ENCODE assay signal across 18 mouse cellular contexts in genomic region chr11:115236570-115236969, GRCm38 (mm10). TPM values are rescaled to one million over a fixed set of nuclear protein-coding genes. Genes with fewer than 3 reads are reported as not detected.
DNase-seq lines count a peak whose midpoint lies in the region; ATAC-seq lines count a peak whose summit lies in the region.
"Had no signal": no experiment of that assay in that cellular context is flagged by ENCODE, and none has a peak within 500 bp of the region (broad histone marks: within the 10 kb centered on the region; RNA-seq: fewer than 3 reads in every experiment).

No protein-coding gene starts in this region.

- no peak overlapping the region for H3K9ac ChIP-seq in kidney, embryonic 14.5 days (ENCODE audit: low read depth, low read length)
- H3K9ac ChIP-seq in midbrain, embryonic 13.5 days (replicated peaks) = no peak overlapping the region
- H3K9ac ChIP-seq: heart, embryonic 15.5 days; liver, embryonic 12.5 days had no signal

- no peak overlapping the region for H3K27ac ChIP-seq in kidney, embryonic 14.5 days (ENCODE audit: low read depth, low read length)
- H3K27ac ChIP-seq in limb, embryonic 10.5 days = peak overlapping the region; percentile 26; the same call in 1 of the 2 replicates
- no peak overlapping the region for H3K27ac ChIP-seq in midbrain, embryonic 13.5 days
- H3K27ac ChIP-seq: heart, embryonic 15.5 days; liver, embryonic 12.5 days had no signal

- peak; percentile 7; the same call in 1 of the 2 replicates for ATAC-seq in kidney, embryonic 14.5 days (ENCODE audit: low FRiP score, low TSS enrichment)
- no peak for ATAC-seq in monocyte, adult 5-6 weeks (replicated peaks; ENCODE audit: insufficient number of reproducible peaks, low FRiP score, low TSS enrichment, poor library complexity, severe bottlenecking)
- ATAC-seq in midbrain, embryonic 13.5 days = no peak
- ATAC-seq: liver, embryonic 12.5 days had no signal

- peaks cover 33% of the 10 kb centered on the region for H3K4me1 ChIP-seq in kidney, embryonic 14.5 days (ENCODE audit: control insufficient read depth, insufficient read depth, low read length)
- H3K4me1 ChIP-seq in limb, embryonic 10.5 days = peaks cover 71% of the 10 kb centered on the region
- H3K4me1 ChIP-seq in midbrain, embryonic 13.5 days (replicated peaks) = peaks cover 57% of the 10 kb centered on the region

- no peak overlapping the region; the same call in 1 of the 2 replicates for H3K4me2 ChIP-seq in kidney, embryonic 14.5 days (replicated peaks; ENCODE audit: low read depth, low read length)
- no peak overlapping the region for H3K4me2 ChIP-seq in midbrain, embryonic 13.5 days (replicated peaks)
- H3K4me2 ChIP-seq: heart, embryonic 15.5 days; liver, embryonic 12.5 days had no signal

- H3K4me3 ChIP-seq in kidney, embryonic 14.5 days (ENCODE audit: low read length) = no peak overlapping the region
- H3K4me3 ChIP-seq in limb, embryonic 10.5 days = no peak overlapping the region
- H3K4me3 ChIP-seq in midbrain, embryonic 13.5 days (replicated peaks) = no peak overlapping the region
- H3K4me3 ChIP-seq: erythroblast, embryonic 14.5 days; heart, embryonic 15.5 days; liver, embryonic 12.5 days; megakaryocyte, embryonic 14.5 days had no signal

- H3K36me3 ChIP-seq in kidney, embryonic 14.5 days (ENCODE audit: control insufficient read depth, insufficient read depth, low read length) = no peaks in the 10 kb centered on the region
- H3K36me3 ChIP-seq in limb, embryonic 10.5 days = 0 out of 2 replicates have a peak, but pooled peaks cover 3% of the 10 kb centered on the region
- no peaks in the 10 kb centered on the region for H3K36me3 ChIP-seq in midbrain, embryonic 13.5 days
- H3K36me3 ChIP-seq: heart, embryonic 15.5 days; liver, embryonic 12.5 days had no signal

- DNase-seq in kidney, adult 8-10 months = no peak
- peak; percentile 53 for DNase-seq in MN1 (ENCODE audit: low spot score)
- DNase-seq in embryo, embryonic 9.5 days (ENCODE audit: extremely low spot score) = peak; percentile 50
- DNase-seq in limb, embryonic 10.5 days (ENCODE audit: low spot score) = no peak
- DNase-seq in lung, postnatal 10 days = no peak
- DNase-seq: cerebellum, adult 9-10 months; kidney, adult 9 months; right cerebral cortex, postnatal 4 days; thymus, adult 2 months had no signal

- WGBS in kidney, embryonic 14.5 days = 9% methylated on average over 5 of the region's 5 CpGs
- WGBS in limb, embryonic 10.5 days = 14% methylated on average over 5 of the region's 5 CpGs
- 67% methylated on average over 5 of the region's 5 CpGs for WGBS in midbrain, embryonic 13.5 days

- H3K9me3 ChIP-seq in kidney, embryonic 14.5 days (ENCODE audit: control insufficient read depth, low read length) = no peaks in the 10 kb centered on the region
- no peaks in the 10 kb centered on the region for H3K9me3 ChIP-seq in limb, embryonic 10.5 days (replicated peaks)
- no peaks in the 10 kb centered on the region for H3K9me3 ChIP-seq in midbrain, embryonic 13.5 days
- H3K9me3 ChIP-seq: heart, embryonic 15.5 days; liver, embryonic 12.5 days; megakaryocyte, embryonic 14.5 days had no signal

- peaks cover 18% of the 10 kb centered on the region; the same call in 1 of the 2 replicates for H3K27me3 ChIP-seq in kidney, embryonic 14.5 days (ENCODE audit: control insufficient read depth, insufficient read depth, low read length)
- peaks cover 79% of the 10 kb centered on the region for H3K27me3 ChIP-seq in limb, embryonic 10.5 days (ENCODE audit: low read depth, poor library complexity, severe bottlenecking)
- H3K27me3 ChIP-seq in midbrain, embryonic 13.5 days = no peaks in the 10 kb centered on the region
- H3K27me3 ChIP-seq: liver, embryonic 12.5 days had no signal

RNA-seq across cellular contexts. Expression of gene Grin2c, which starts 30.5 kb away (rescaled TPM):
- not detected in 2 replicates for polyA plus RNA-seq in kidney, embryonic 14.5 days (2014; fragmentation: Nextera tagmentation; extraction: Ambion mirVana)
- polyA plus RNA-seq in limb, embryonic 10.5 days (2016; fragmentation: Nextera tagmentation; extraction: Ambion mirVana) = 0.11 and 0.34 TPM in 2 replicates
- total RNA-seq in monocyte, adult 5-6 weeks (2017) = not detected in 3 replicates
- 0.06 and 0.12 TPM in 2 replicates for polyA plus RNA-seq in midbrain, embryonic 13.5 days (2015; fragmentation: Nextera tagmentation; extraction: Ambion mirVana)
- total RNA-seq: gastrocnemius, postnatal 4 days had no signal
- polyA plus RNA-seq: C2C12 had no signal

RNA-seq across cellular contexts. Expression of gene Fdxr, which starts 40.3 kb away (rescaled TPM):
- 9.2 and 13.1 TPM in 2 replicates for polyA plus RNA-seq in kidney, embryonic 14.5 days (2014; fragmentation: Nextera tagmentation; extraction: Ambion mirVana)
- polyA plus RNA-seq in limb, embryonic 10.5 days (2016; fragmentation: Nextera tagmentation; extraction: Ambion mirVana) = 18.2 and 19.3 TPM in 2 replicates
- total RNA-seq in monocyte, adult 5-6 weeks (2017) = 8.4 to 14.8 TPM (median 11.7 TPM) in 3 replicates
- 19.3 and 24.1 TPM in 2 replicates for polyA plus RNA-seq in midbrain, embryonic 13.5 days (2015; fragmentation: Nextera tagmentation; extraction: Ambion mirVana)

RNA-seq across cellular contexts. Expression of gene Nat9, which starts 48.9 kb away (rescaled TPM):
- 18.2 and 18.4 TPM in 2 replicates for polyA plus RNA-seq in kidney, embryonic 14.5 days (2014; fragmentation: Nextera tagmentation; extraction: Ambion mirVana)
- 15.6 and 22.7 TPM in 2 replicates for polyA plus RNA-seq in limb, embryonic 10.5 days (2016; fragmentation: Nextera tagmentation; extraction: Ambion mirVana)
- 25.4 to 39.9 TPM (median 37.8 TPM) in 3 replicates for total RNA-seq in monocyte, adult 5-6 weeks (2017)
- polyA plus RNA-seq in midbrain, embryonic 13.5 days (2015; fragmentation: Nextera tagmentation; extraction: Ambion mirVana) = 20.9 and 23.7 TPM in 2 replicates

RNA-seq across cellular contexts. Expression of gene Tmem104, which starts 49.3 kb away (rescaled TPM):
- polyA plus RNA-seq in kidney, embryonic 14.5 days (2014; fragmentation: Nextera tagmentation; extraction: Ambion mirVana) = 6.3 and 10.3 TPM in 2 replicates
- polyA plus RNA-seq in limb, embryonic 10.5 days (2016; fragmentation: Nextera tagmentation; extraction: Ambion mirVana) = 9.1 and 9.8 TPM in 2 replicates
- 12.1 to 32.4 TPM (median 17.3 TPM) in 3 replicates for total RNA-seq in monocyte, adult 5-6 weeks (2017)
- 10.3 and 10.7 TPM in 2 replicates for polyA plus RNA-seq in midbrain, embryonic 13.5 days (2015; fragmentation: Nextera tagmentation; extraction: Ambion mirVana)

Comparison
In these comparisons a context has a peak if more than half of its experiments do, and no peak if none do; other contexts are left out.
1. DNase-seq: peak in MN1 (single experiment) and embryo, embryonic 9.5 days (single experiment); none in kidney, adult 8-10 months (0 of 2), limb, embryonic 10.5 days (single experiment) and lung, postnatal 10 days (single experiment).